Mouse (Mus musculus) small intestine, adult 2 months (tissue): ENCODE data around the gene Tkt. TPM values are rescaled to one million over a fixed set of nuclear protein-coding genes. Genes with fewer than 3 reads are reported as not detected.

Experiments
- H3K27ac ChIP-seq: fragments of 200-500 bp; 2 replicates; pipeline ENCODE4 v1.5.1; 2012; ENCODE audit warnings: low read depth, low read length, control low read depth, inconsistent platforms; ENCODE audit not compliant: insufficient read depth
- H3K27me3 ChIP-seq: fragments of 200-500 bp; 2 replicates; pipeline ENCODE4 v1.6.1; 2012; ENCODE audit warnings: mild to moderate bottlenecking, moderate library complexity, low read length, inconsistent platforms; ENCODE audit not compliant: control insufficient read depth, insufficient read depth
- H3K36me3 ChIP-seq: fragments of 200-500 bp; 2 replicates; pipeline ENCODE4 v1.6.1; 2012; ENCODE audit warnings: mild to moderate bottlenecking, low read length, control low read depth, inconsistent platforms; ENCODE audit not compliant: control insufficient read depth, insufficient read depth
- H3K4me1 ChIP-seq: fragments of 200-500 bp; 2 replicates; pipeline ENCODE4 v1.6.1; 2012; ENCODE audit warnings: low read length, inconsistent platforms, mixed read lengths; ENCODE audit not compliant: control insufficient read depth, insufficient read depth, insufficient read length
- H3K4me3 ChIP-seq: fragments of 200-500 bp; 2 replicates; pipeline ENCODE4 v1.5.1; 2012; ENCODE audit warnings: low read depth, mild to moderate bottlenecking, control low read depth, inconsistent platforms, low read length, moderate library complexity
- CTCF ChIP-seq: fragments of 200-500 bp; IDR thresholded peaks from 2 replicates; pipeline ENCODE4 v1.5.1; 2012; ENCODE audit warnings: low read depth, mild to moderate bottlenecking, control low read depth, inconsistent platforms, low read length, moderate library complexity, mixed read lengths; ENCODE audit not compliant: insufficient replicate concordance, insufficient read length; ENCODE audit errors: extremely low read depth
- POLR2A ChIP-seq: fragments of 200-500 bp; IDR thresholded peaks from 2 replicates; pipeline ENCODE4 v1.6.1; 2012; ENCODE audit warnings: low read depth, mild to moderate bottlenecking, control low read depth, inconsistent platforms, low read length, moderate library complexity
- WGBS: fragments of 180-500 bp; shearing (Covaris S2); methylation state at CpG from one replicate; pipeline ENCODE4 v1.1.7; 2018; 5-methylcytosine and 5-hydroxymethylcytosine counted together
- polyA plus RNA-seq: library from polyadenylated mRNA; depleted of rRNA; stranded (reverse); fragments of >200 nt; gene quantifications from 2 replicates; pipeline ENCODE4 v1.2.3, GENCODE M21; 2012

Tkt gene
- polyA plus RNA-seq, 1 experiment, result 364 TPM

- 52% methylated on average over 4 of the region's 4 CpGs for WGBS
- TF ChIP-seq POLR2A (no peak), CTCF (no peak)
- H3K27ac ChIP-seq, result no peak overlapping the region
Measured at GRCm38 (mm10) chr14:30553185-30553584, 5.0 kb downstream of the Tkt start.

GRCm38 (mm10) chr14:30556651-30557050, 8.5 kb downstream of the Tkt start:
- WGBS, result 51% methylated on average over 2 of the region's 2 CpGs
- Histone ChIP-seq H3K4me3 (no peak overlapping the region), H3K4me1 (peaks cover 19% of the 10 kb centered on the region), H3K36me3 (peaks cover 47% of the 10 kb centered on the region), H3K27me3 (no peaks in the 10 kb centered on the region), H3K27ac (no peak overlapping the region)
- TF ChIP-seq POLR2A, result no peak
- no peak for TF ChIP-seq CTCF

More at GRCm38 (mm10) chr14:30553185-30553584, 5.0 kb downstream of the Tkt start:
- H3K36me3 ChIP-seq, result peaks cover 16% of the 10 kb centered on the region
- no peaks in the 10 kb centered on the region for H3K27me3 ChIP-seq
- H3K4me1 ChIP-seq, result peaks cover 16% of the 10 kb centered on the region
- no peak overlapping the region for H3K4me3 ChIP-seq

- TF ChIP-seq CTCF (no peak), POLR2A (no peak)
- no peak overlapping the region for H3K27ac ChIP-seq
- 56% methylated on average over 9 of the region's 9 CpGs for WGBS
- no peak overlapping the region for H3K4me3 ChIP-seq
- H3K27me3 ChIP-seq, result no peaks in the 10 kb centered on the region
- peaks cover 20% of the 10 kb centered on the region for H3K4me1 ChIP-seq
- peaks cover 48% of the 10 kb centered on the region for H3K36me3 ChIP-seq
Measured at GRCm38 (mm10) chr14:30557730-30558129, 9.6 kb downstream of the Tkt start.

GRCm38 (mm10) chr14:30559321-30559850, 11.2 kb downstream of the Tkt start:
- H3K36me3 ChIP-seq, result peaks cover 50% of the 10 kb centered on the region
- peaks cover 16% of the 10 kb centered on the region for H3K4me1 ChIP-seq
- TF ChIP-seq POLR2A (no peak), CTCF (no peak)
- H3K27me3 ChIP-seq, result no peaks in the 10 kb centered on the region
- H3K4me3 ChIP-seq, result no peak overlapping the region
- 86% methylated on average over 17 of the region's 17 CpGs for WGBS
- no peak overlapping the region for H3K27ac ChIP-seq

GRCm38 (mm10) chr14:30560803-30561389, 12.7 kb downstream of the Tkt start:
- no peak overlapping the region for H3K4me3 ChIP-seq
- peak overlapping the region; percentile 93 for H3K27ac ChIP-seq
- 63% methylated on average over 13 of the region's 13 CpGs for WGBS
- peaks cover 59% of the 10 kb centered on the region for H3K36me3 ChIP-seq
- no peaks in the 10 kb centered on the region for H3K27me3 ChIP-seq
- H3K4me1 ChIP-seq, result peaks cover 16% of the 10 kb centered on the region
- TF ChIP-seq POLR2A (no peak), CTCF (peak; percentile 26; the same call in 1 of the 2 replicates)

- H3K4me3 ChIP-seq, result no peak overlapping the region
- peaks cover 59% of the 10 kb centered on the region for H3K36me3 ChIP-seq
- no peak for TF ChIP-seq POLR2A
- TF ChIP-seq CTCF, result no peak
- H3K4me1 ChIP-seq, result peaks cover 16% of the 10 kb centered on the region
- 26% methylated on average over 14 of the region's 14 CpGs for WGBS
- H3K27me3 ChIP-seq, result no peaks in the 10 kb centered on the region
- H3K27ac ChIP-seq, result peak overlapping the region; percentile 93
Measured at GRCm38 (mm10) chr14:30561470-30562187, 13.5 kb downstream of the Tkt start.

GRCm38 (mm10) chr14:30562343-30562742, 14.2 kb downstream of the Tkt start:
- Histone ChIP-seq H3K4me3 (no peak overlapping the region), H3K36me3 (peaks cover 63% of the 10 kb centered on the region)
- TF ChIP-seq CTCF (no peak), POLR2A (no peak)

More at GRCm38 (mm10) chr14:30562343-30562742, 14.2 kb downstream of the Tkt start:
- Histone ChIP-seq H3K4me1 (peaks cover 16% of the 10 kb centered on the region), H3K27me3 (no peaks in the 10 kb centered on the region), H3K27ac (no peak overlapping the region)
